Comparison of ENCODE assay signal across 23 mouse cellular contexts in genomic region chr7:80123672-80124071, GRCm38 (mm10). TPM values are rescaled to one million over a fixed set of nuclear protein-coding genes. Genes with fewer than 3 reads are reported as not detected.
DNase-seq lines count a peak whose midpoint lies in the region; ATAC-seq and TF ChIP-seq lines count a peak whose summit lies in the region.
"Had no signal": no experiment of that assay in that cellular context is flagged by ENCODE, and none has a peak within 500 bp of the region (broad histone marks: within the 10 kb centered on the region; RNA-seq: fewer than 3 reads in every experiment).

No protein-coding gene starts in this region.

- peak overlapping the region; percentile 62 for H3K4me3 ChIP-seq in megakaryocyte, embryonic 14.5 days (replicated peaks)
- H3K4me3 ChIP-seq in MEL (ENCODE audit: control insufficient read depth in 1 of 2, insufficient read depth in 1 of 2, low read depth in 2 of 2, low read length in 2 of 2) = peak overlapping the region; percentile 48 to 51
- H3K4me3 ChIP-seq: embryonic facial prominence, embryonic 15.5 days; erythroblast, embryonic 14.5 days; forebrain, embryonic 15.5 days; heart, embryonic 12.5 days; hindbrain, embryonic 12.5 days had no signal

- ATAC-seq in megakaryocyte, adult 5-6 weeks (ENCODE audit: poor library complexity, severe bottlenecking) = no peak
- peak; percentile 35; the same call in 1 of the 2 replicates for ATAC-seq in megakaryocyte progenitor cell, adult 5-6 weeks (replicated peaks; ENCODE audit: poor library complexity)
- ATAC-seq in erythroid progenitor cell, adult 5-6 weeks (replicated peaks; ENCODE audit: low FRiP score, poor library complexity, severe bottlenecking) = no peak
- ATAC-seq: forebrain, embryonic 15.5 days; hindbrain, embryonic 16.5 days; Patski had no signal

- TF ChIP-seq POLR2A in MEL (IDR thresholded peaks at IDR 0.05; ENCODE audit: control insufficient read depth in 1 of 2, insufficient read depth in 1 of 2, low read depth in 1 of 2, low read length in 2 of 2, poor library complexity in 1 of 2) = no peak

- no peaks in the 10 kb centered on the region for H3K79me2 ChIP-seq in MEL (ENCODE audit: control insufficient read depth, insufficient read depth, low read length, poor library complexity)

- no peak for TF ChIP-seq CTCF in MEL (IDR thresholded peaks at IDR 0.05 in 2 of 3, conservative IDR thresholded peaks at IDR 0.05 in 1 of 3; ENCODE audit: control insufficient read depth in 1 of 3, insufficient read depth in 1 of 3, low read depth in 2 of 3, low read length in 3 of 3, poor library complexity in 1 of 3, severe bottlenecking in 1 of 3)

- DNase-seq in 416B (ENCODE audit: low read depth) = peak; percentile 56
- peak; percentile 70 for DNase-seq in MEL (ENCODE audit: low read depth, low spot score)
- DNase-seq in right cerebral cortex, postnatal 25 days = no peak
- DNase-seq: adrenal gland, adult 2 months; adrenal gland, postnatal 25 days; cerebellum, adult 18-20 months; cerebellum, adult 9-11 months; cerebellum, postnatal 36 days; gastrocnemius, postnatal 36 days; heart, postnatal 10 days; heart, postnatal 4 days had no signal

- H3K27ac ChIP-seq in MEL (ENCODE audit: control insufficient read depth, low read depth, low read length) = peak overlapping the region; percentile 28; the same call in 1 of the 2 replicates
- H3K27ac ChIP-seq: embryonic facial prominence, embryonic 15.5 days; forebrain, embryonic 15.5 days; hindbrain, embryonic 12.5 days had no signal

- H3K9me3 ChIP-seq in megakaryocyte, embryonic 14.5 days = no peaks in the 10 kb centered on the region
- H3K9me3 ChIP-seq in MEL (replicated peaks; ENCODE audit: insufficient read depth, low read length) = no peaks in the 10 kb centered on the region
- H3K9me3 ChIP-seq: embryonic facial prominence, embryonic 15.5 days; forebrain, embryonic 15.5 days; G1E; heart, embryonic 12.5 days; hindbrain, embryonic 12.5 days had no signal

- H3K27me3 ChIP-seq in megakaryocyte, embryonic 14.5 days (replicated peaks) = no peaks in the 10 kb centered on the region
- H3K27me3 ChIP-seq in MEL (ENCODE audit: control insufficient read depth in 1 of 2, insufficient read depth in 2 of 2, low read length in 2 of 2) = no peaks in the 10 kb centered on the region
- H3K27me3 ChIP-seq: embryonic facial prominence, embryonic 15.5 days; forebrain, embryonic 15.5 days; heart, embryonic 12.5 days; hindbrain, embryonic 12.5 days; Patski had no signal

- H3K9ac ChIP-seq in MEL (ENCODE audit: control insufficient read depth, low read depth, low read length, poor library complexity, severe bottlenecking) = peak overlapping the region; percentile 47
- H3K9ac ChIP-seq: embryonic facial prominence, embryonic 15.5 days; forebrain, embryonic 15.5 days; heart, embryonic 12.5 days; hindbrain, embryonic 12.5 days had no signal

- TF ChIP-seq RAD21 in MEL (IDR thresholded peaks at IDR 0.05; ENCODE audit: low read depth, low read length) = no peak

- peaks cover 55% of the 10 kb centered on the region for H3K4me1 ChIP-seq in megakaryocyte, embryonic 14.5 days
- peaks cover 4 to 14% of the 10 kb centered on the region in 2 experiments; a peak in 3 of 4 replicates for H3K4me1 ChIP-seq in MEL (ENCODE audit: control insufficient read depth in 1 of 2, insufficient read depth in 2 of 2, low read length in 2 of 2)
- H3K4me1 ChIP-seq: forebrain, embryonic 15.5 days; hindbrain, embryonic 12.5 days had no signal

- TF ChIP-seq EP300 in MEL (IDR thresholded peaks at IDR 0.05; ENCODE audit: low read depth in 1 of 2, low read length in 2 of 2) = no peak

- peaks cover 2% of the 10 kb centered on the region for H3K36me3 ChIP-seq in megakaryocyte, embryonic 14.5 days (replicated peaks; ENCODE audit: low read length)
- H3K36me3 ChIP-seq in MEL (ENCODE audit: control insufficient read depth in 1 of 2, insufficient read depth in 2 of 2, low read length in 2 of 2) = peaks cover 0 to 10% of the 10 kb centered on the region in 2 experiments; a peak in 2 of 4 replicates
- H3K36me3 ChIP-seq: embryonic facial prominence, embryonic 15.5 days; forebrain, embryonic 15.5 days; G1E; heart, embryonic 12.5 days; hindbrain, embryonic 12.5 days had no signal

TF ChIP-seq in MEL, 35 proteins besides CTCF, POLR2A, EP300 and RAD21:
- TF ChIP-seq GATA1 (IDR thresholded peaks at IDR 0.05; ENCODE audit: low read depth, low read length) (no peak), TAL1 (IDR thresholded peaks at IDR 0.05; ENCODE audit: low read length) (no peak), POLR2AphosphoS2 (IDR thresholded peaks at IDR 0.05; ENCODE audit: low read length) (no peak), TCF12 (IDR thresholded peaks at IDR 0.05; ENCODE audit: low read depth, low read length) (no peak), NRF1 (IDR thresholded peaks at IDR 0.05; ENCODE audit: insufficient read depth, low read depth, low read length, poor library complexity, severe bottlenecking) (no peak), SIN3A (IDR thresholded peaks at IDR 0.05; ENCODE audit: low read length) (no peak), MAZ (IDR thresholded peaks at IDR 0.05; ENCODE audit: low read depth, low read length) (no peak)

RNA-seq across cellular contexts. Expression of gene Idh2, which starts 8.5 kb away (rescaled TPM):
- polyA plus RNA-seq in megakaryocyte, embryonic 14.5 days (2012; ENCODE audit: insufficient read depth, low replicate concordance) = 14.1 and 79.2 TPM in 2 replicates
- total RNA-seq in megakaryocyte, adult 5-6 weeks (2015) = 74.9 and 77.7 TPM in 2 replicates
- 85.5 and 90.4 TPM in 2 replicates for total RNA-seq in megakaryocyte, adult 5-6 weeks (2017)
- 121 and 141 TPM in 2 replicates for total RNA-seq in MEL (2012; rRNA removed)
- 100 to 1,000 TPM; 181 to 268 TPM for polyA plus RNA-seq in MEL (2012; ENCODE audit: insufficient read depth in 1 of 2, insufficient read length in 2 of 2, low read depth in 1 of 2, low replicate concordance in 2 of 2, missing spikeins in 1 of 2)
- total RNA-seq in megakaryocyte progenitor cell, adult 5-6 weeks (2015) = 267 and 274 TPM in 2 replicates
- total RNA-seq in megakaryocyte progenitor cell, adult 5-6 weeks (2017) = 276 and 284 TPM in 2 replicates
- 11.7 and 45.8 TPM in 2 replicates for total RNA-seq in erythroid progenitor cell, adult 5-6 weeks (2015; ENCODE audit: low replicate concordance)
- total RNA-seq in erythroid progenitor cell, adult 5-6 weeks (2017; ENCODE audit: low replicate concordance) = 14.7 and 16.7 TPM in 2 replicates
